Mouse (Mus musculus): ENCODE data around the gene Cfc1. TPM values are rescaled to one million over a fixed set of nuclear protein-coding genes. Genes with fewer than 3 reads are reported as not detected.
A peak's percentile ranks its signal among the peaks of the same experiment; 100 is the strongest.

Gene Cfc1
- total and polyA plus RNA-seq, 3 experiments, result not detected

DNA sequence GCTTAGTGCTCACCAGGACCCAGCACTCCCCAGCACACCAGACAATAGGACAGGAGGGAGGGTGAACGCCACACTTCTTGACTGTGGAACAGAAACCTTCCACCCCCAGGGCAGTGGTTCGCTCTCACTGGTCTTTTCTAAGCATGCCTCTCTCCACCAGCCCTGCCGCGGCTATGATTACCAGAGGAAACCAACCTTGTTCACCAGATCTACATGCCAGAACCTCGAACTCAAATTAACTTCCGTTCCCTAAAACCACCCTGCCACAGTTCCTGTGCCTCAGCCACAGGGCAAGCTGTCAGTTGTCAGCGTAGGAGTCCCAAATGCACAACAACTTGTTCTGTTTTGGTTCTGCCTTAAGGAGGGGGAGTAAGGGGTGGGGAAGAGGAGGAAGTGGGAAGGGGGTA lies 24.9 kb upstream of the Cfc1 start:
- H3K4me1 ChIP-seq (ENCODE audit: control insufficient read depth in 1 of 2, insufficient read depth in 2 of 2, low read length in 2 of 2), result peaks cover 0 to 8% of the 10 kb centered on the region in 2 experiments; a peak in 3 of 4 replicates
- TF ChIP-seq SIN3A (IDR thresholded peaks at IDR 0.05; ENCODE audit: low read length) (peak; percentile 37), RCOR1 (IDR thresholded peaks at IDR 0.05; ENCODE audit: low read depth, low read length) (no peak), CHD1 (IDR thresholded peaks at IDR 0.05; ENCODE audit: low read depth, low read length) (no peak), MXI1 (IDR thresholded peaks at IDR 0.05; ENCODE audit: low read depth, low read length) (peak; percentile 9; the same call in 1 of the 2 replicates), BHLHE40 (IDR thresholded peaks at IDR 0.05; ENCODE audit: borderline replicate concordance, low read depth, low read length) (no peak)
- DNase-seq (ENCODE audit: low read depth, low spot score), result peak; percentile 60
- no peaks in the 10 kb centered on the region for H3K9me3 ChIP-seq (replicated peaks; ENCODE audit: insufficient read depth, low read length)
- H3K4me3 ChIP-seq (ENCODE audit: control insufficient read depth in 1 of 2, insufficient read depth in 1 of 2, low read depth in 2 of 2, low read length in 2 of 2), result peak overlapping the region; percentile 58 to 71
- 0 out of 2 replicates have a peak overlapping the region, but pooled peaks have one; percentile 16 for H3K27ac ChIP-seq (ENCODE audit: control insufficient read depth, low read depth, low read length)
- no peaks in the 10 kb centered on the region for H3K27me3 ChIP-seq (ENCODE audit: control insufficient read depth in 1 of 2, insufficient read depth in 2 of 2, low read length in 2 of 2)
- H3K79me2 ChIP-seq (ENCODE audit: control insufficient read depth, insufficient read depth, low read length, poor library complexity), result no peaks in the 10 kb centered on the region
- H3K36me3 ChIP-seq (ENCODE audit: control insufficient read depth in 1 of 2, insufficient read depth in 2 of 2, low read length in 2 of 2), result no peaks in the 10 kb centered on the region
- peak overlapping the region; percentile 46 for H3K9ac ChIP-seq (ENCODE audit: control insufficient read depth, low read depth, low read length, poor library complexity, severe bottlenecking)

DNA sequence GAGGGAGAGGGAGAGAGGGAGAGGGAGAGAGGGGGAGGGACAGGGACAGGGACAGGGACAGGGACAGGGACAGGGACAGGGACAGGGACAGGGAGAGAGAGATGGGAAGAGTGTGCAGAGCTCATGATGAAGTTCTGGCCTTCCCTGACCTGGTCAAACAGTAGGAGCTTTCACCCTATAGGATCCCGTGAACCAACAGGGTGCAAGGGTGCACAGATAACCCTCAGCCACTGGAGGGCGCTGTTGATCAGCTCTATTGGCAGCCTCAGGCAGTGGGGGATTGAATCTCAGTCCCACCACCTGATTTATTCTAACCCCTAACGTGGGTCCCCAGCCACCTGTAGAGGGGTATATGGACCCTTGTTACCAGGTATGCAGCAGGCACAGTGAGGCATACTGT lies 24.4 kb upstream of the Cfc1 start:
- H3K27me3 ChIP-seq (ENCODE audit: control insufficient read depth in 1 of 2, insufficient read depth in 2 of 2, low read length in 2 of 2), result no peaks in the 10 kb centered on the region
- H3K4me3 ChIP-seq (ENCODE audit: control insufficient read depth in 1 of 2, insufficient read depth in 1 of 2, low read depth in 2 of 2, low read length in 2 of 2), result peak overlapping the region; percentile 58 to 71; a peak in 3 of 4 replicates
- peak overlapping the region; percentile 46 for H3K9ac ChIP-seq (ENCODE audit: control insufficient read depth, low read depth, low read length, poor library complexity, severe bottlenecking)
- H3K79me2 ChIP-seq (ENCODE audit: control insufficient read depth, insufficient read depth, low read length, poor library complexity), result no peaks in the 10 kb centered on the region
- H3K4me1 ChIP-seq (ENCODE audit: control insufficient read depth in 1 of 2, insufficient read depth in 2 of 2, low read length in 2 of 2), result peaks cover 0 to 4% of the 10 kb centered on the region in 2 experiments; a peak in 1 of 4 replicates
- no peak overlapping the region for H3K27ac ChIP-seq (ENCODE audit: control insufficient read depth, low read depth, low read length)
- no peaks in the 10 kb centered on the region for H3K36me3 ChIP-seq (ENCODE audit: control insufficient read depth in 1 of 2, insufficient read depth in 2 of 2, low read length in 2 of 2)
- no peaks in the 10 kb centered on the region for H3K9me3 ChIP-seq (replicated peaks; ENCODE audit: insufficient read depth, low read length)
- DNase-seq (ENCODE audit: low read depth, low spot score), result peak; percentile 66
- TF ChIP-seq SIN3A (IDR thresholded peaks at IDR 0.05; ENCODE audit: low read length) (peak; percentile 27; the same call in 1 of the 2 replicates), POLR2AphosphoS5 (IDR thresholded peaks at IDR 0.05; ENCODE audit: borderline replicate concordance, low read depth, low read length) (no peak), POLR2A (IDR thresholded peaks at IDR 0.05; ENCODE audit: control insufficient read depth in 1 of 2, insufficient read depth in 1 of 2, low read depth in 1 of 2, low read length in 2 of 2, poor library complexity in 1 of 2) (no peak), MAX (IDR thresholded peaks at IDR 0.05; ENCODE audit: low read length) (no peak), MAZ (IDR thresholded peaks at IDR 0.05; ENCODE audit: low read depth, low read length) (no peak), RAD21 (IDR thresholded peaks at IDR 0.05; ENCODE audit: low read depth, low read length) (peak; percentile 62), POLR2AphosphoS2 (IDR thresholded peaks at IDR 0.05; ENCODE audit: low read length) (no peak), ZC3H11A (IDR thresholded peaks at IDR 0.05; ENCODE audit: low read depth, low read length) (peak; percentile 36), CTCF (IDR thresholded peaks at IDR 0.05 in 2 of 3, conservative IDR thresholded peaks at IDR 0.05 in 1 of 3; ENCODE audit: control insufficient read depth in 1 of 3, insufficient read depth in 1 of 3, low read depth in 2 of 3, low read length in 3 of 3, poor library complexity in 1 of 3, severe bottlenecking in 1 of 3) (peak; percentile 76 to 88 (median 86)), UBTF (IDR thresholded peaks at IDR 0.05; ENCODE audit: borderline replicate concordance, insufficient read depth, low read depth, low read length) (no peak), MXI1 (IDR thresholded peaks at IDR 0.05; ENCODE audit: low read depth, low read length) (no peak), MYC (IDR thresholded peaks at IDR 0.05; ENCODE audit: low read depth, low read length) (no peak), MAFK (IDR thresholded peaks at IDR 0.05; ENCODE audit: borderline replicate concordance, low read depth, low read length) (no peak), EP300 (IDR thresholded peaks at IDR 0.05; ENCODE audit: low read depth in 1 of 2, low read length in 2 of 2) (no peak), SMC3 (IDR thresholded peaks at IDR 0.05; ENCODE audit: low read depth, low read length) (peak; percentile 59), MEF2A (IDR thresholded peaks at IDR 0.05; ENCODE audit: extremely low read depth, insufficient replicate concordance, low read depth, low read length, poor library complexity, severe bottlenecking) (no peak), TCF12 (IDR thresholded peaks at IDR 0.05; ENCODE audit: low read depth, low read length) (no peak), GABPA (IDR thresholded peaks at IDR 0.05; ENCODE audit: low read depth, low read length) (no peak), TAL1 (IDR thresholded peaks at IDR 0.05; ENCODE audit: low read length) (no peak), MYB (IDR thresholded peaks at IDR 0.05; ENCODE audit: low read depth, low read length) (no peak), HCFC1 (IDR thresholded peaks at IDR 0.05; ENCODE audit: low read depth, low read length) (no peak), ZNF384 (IDR thresholded peaks at IDR 0.05; ENCODE audit: low read depth, low read length) (no peak), ZKSCAN1 (IDR thresholded peaks at IDR 0.05; ENCODE audit: low read depth, low read length) (no peak), RCOR1 (IDR thresholded peaks at IDR 0.05; ENCODE audit: low read depth, low read length) (peak; percentile 37; the same call in 1 of the 2 replicates), BHLHE40 (IDR thresholded peaks at IDR 0.05; ENCODE audit: borderline replicate concordance, low read depth, low read length) (no peak)
